Mouse (Mus musculus): ENCODE results near the gene Col27a1.

GRCm38 (mm10) chr4:63171969-63172685 lies 41.7 kb upstream of the Col27a1 start, which contains the start of gene Kif12:
- no peak for TF ChIP-seq GATA1 (IDR thresholded peaks at IDR 0.05; ENCODE audit: borderline replicate concordance, low read length)
- TF ChIP-seq FLI1 (IDR thresholded peaks at IDR 0.05; ENCODE audit: low read length): no peak
